Mouse (Mus musculus) liver, adult (tissue): ENCODE results near the gene Kcnip4.

Experiments
- GATA4 ChIP-seq: IDR thresholded peaks from 2 replicates; pipeline ENCODE4 v1.6.1; 2014; ENCODE audit warnings: mild to moderate bottlenecking, low read length; ENCODE audit not compliant: insufficient replicate concordance

The Kcnip4 gene

DNA sequence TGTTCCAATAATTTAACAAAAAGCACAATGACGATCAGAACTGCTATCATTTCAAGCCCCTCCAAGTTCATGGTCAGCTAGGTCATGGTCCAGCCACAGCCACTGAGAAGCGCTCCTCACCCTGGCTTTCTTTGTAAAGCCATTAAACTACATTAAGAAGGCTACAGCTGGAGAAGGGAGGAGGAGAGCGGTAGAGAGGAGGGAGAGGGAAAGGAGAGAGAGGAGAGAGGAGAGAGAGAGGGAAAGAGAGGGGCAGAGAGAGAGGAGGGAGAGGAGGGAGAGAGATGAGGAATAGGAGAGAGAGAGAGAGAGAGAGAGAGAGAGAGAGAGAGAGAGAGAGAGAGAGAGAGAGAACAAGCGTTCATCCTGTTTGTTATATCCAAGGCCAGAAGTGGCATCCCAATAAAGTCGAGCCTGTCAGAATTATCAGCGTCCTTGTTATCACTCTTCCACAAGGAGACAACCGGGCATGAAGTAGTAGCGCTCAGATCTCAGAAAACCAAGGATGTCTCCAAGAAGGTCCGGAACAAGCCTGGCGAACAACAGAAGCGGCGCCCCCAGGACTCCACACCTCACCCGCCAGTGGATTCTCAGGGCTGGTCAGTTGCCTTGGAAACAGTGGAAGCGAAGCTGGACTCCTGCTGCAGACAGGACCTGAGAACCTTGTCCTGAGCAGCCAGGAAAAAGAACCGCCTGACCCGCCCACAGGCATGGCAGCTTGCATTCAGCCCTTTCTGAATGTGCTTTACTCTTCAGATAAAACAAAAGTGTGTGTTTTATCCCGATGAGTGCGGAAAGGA lies 635.1 kb downstream of the Kcnip4 start:
- no peak for TF ChIP-seq GATA4

DNA sequence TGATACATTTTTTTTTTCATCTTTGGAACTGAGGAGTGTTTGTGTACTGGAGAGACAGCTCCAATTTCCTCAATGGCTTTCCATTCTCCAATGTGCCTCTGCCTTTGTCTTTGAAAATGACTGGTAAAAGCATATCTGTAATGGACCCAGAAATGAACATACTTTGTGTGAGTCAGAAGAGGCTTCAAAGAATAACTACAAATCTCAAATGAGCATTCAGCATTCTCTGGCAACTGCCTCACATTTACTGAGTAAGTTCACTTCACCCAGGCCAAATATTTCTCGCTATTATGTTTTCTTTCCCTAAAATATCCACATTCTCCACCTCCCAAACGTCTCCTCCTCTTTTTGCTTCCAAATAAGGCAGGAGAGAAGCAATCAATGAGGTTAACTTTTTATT lies 646.6 kb downstream of the Kcnip4 start:
- TF ChIP-seq GATA4, result no peak

DNA sequence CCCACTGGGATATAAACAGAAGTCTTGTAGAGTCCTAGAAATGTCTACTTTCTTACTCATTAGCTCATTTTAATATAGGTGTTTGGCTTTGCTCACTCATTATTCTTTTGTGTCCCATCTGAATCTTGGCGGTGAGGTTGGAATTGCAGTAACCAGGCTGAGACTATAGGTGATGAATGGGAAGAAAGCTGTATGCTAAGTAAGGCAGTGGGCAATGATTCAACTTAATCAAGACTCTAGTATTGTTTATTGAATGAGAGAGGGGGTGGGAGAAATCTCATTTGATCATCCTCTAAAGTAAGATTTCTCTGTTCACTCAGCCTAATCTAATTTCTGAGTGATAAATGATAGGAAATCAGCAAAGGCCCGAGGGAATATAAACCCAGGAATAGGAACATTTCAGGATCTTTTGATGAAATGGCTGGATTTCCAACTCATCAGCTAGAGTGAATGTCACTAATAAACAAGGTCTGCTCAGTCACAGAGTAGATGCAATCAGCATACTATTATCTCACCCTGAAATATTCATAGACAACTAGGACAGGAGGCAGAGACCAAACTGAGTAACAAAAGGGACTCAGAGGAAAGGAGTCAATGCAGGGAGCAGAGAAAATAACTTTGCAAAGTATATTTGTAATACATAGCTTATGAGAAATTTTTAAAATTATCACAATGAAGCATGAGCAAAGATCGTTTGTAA lies 660.3 kb downstream of the Kcnip4 start:
- no peak for TF ChIP-seq GATA4

DNA sequence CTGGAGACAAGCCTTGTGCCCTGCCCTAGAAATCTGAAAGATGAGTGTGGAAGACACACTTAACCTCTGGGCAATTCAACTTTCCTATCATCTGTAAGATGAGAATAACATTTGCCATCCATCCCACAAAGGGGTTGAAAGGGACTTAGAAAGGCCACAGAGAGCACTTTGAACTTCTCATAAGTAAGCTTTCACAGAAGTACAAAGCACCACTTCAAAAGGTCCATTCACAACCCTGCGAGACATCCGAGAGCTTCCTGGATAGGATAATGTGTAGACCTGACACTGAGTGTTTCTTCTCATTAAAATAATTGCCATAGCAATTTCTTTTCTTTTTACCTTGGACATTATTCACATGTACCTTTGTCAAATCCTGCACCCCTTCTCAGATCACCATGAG lies 683.7 kb downstream of the Kcnip4 start:
- TF ChIP-seq GATA4, result no peak

DNA sequence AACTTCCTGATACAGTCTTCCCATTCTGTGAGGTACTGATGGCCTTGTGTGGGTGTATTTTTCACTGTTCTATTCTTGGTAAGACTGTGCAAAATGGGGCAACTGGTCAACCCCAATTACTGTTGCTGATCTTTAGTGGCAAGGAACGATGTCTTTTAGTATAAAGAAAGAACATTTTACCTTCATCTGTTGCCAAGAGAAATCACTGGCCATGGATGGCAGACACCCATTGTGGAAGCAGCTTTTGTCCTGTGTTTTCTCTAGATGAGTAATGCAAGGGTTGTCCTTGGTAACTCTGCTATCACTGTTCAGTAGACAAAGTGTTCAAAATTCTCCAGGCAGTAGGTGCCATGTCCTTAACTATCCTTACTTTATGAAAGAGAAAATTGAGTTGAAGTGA lies 729.2 kb downstream of the Kcnip4 start:
- no peak for TF ChIP-seq GATA4

DNA sequence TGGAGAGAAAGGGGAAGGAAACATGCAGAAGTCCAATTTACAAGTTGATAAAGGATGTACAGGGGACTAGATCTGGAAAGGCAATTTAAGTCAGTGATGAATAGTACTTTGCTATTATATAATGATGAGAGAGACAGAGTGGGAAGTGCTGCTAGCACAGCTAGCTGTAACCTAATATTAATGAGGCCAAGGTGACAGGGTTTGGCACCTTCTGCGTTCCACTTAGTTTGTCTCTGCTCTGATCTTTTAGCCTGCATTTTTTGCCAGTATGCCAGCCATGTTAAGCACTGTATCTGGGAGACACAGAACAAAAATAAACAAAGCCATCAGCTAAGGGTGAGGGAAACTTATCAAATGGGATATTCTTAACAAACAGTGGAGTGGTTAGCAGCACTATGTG lies 745.3 kb downstream of the Kcnip4 start:
- no peak for TF ChIP-seq GATA4

DNA sequence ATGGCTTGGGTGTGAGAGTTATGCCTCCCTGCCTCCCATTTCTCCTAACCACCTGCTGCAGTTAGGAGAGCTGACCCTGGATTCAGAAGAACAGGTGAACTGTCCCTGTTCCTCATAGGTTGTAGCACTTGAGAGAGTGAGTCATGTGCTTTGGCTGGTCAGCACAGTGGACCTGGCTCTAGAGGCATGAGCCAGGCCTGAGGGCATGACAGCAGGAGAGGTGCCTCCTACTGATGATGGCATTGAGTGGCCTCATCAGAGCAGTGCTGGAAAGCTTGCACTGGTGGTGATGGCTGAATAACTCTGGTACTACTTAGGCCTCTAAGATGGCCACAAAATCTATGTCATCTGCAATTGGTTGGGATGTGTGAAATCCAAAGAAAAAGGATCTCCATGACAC lies 776.1 kb downstream of the Kcnip4 start:
- no peak for TF ChIP-seq GATA4

DNA sequence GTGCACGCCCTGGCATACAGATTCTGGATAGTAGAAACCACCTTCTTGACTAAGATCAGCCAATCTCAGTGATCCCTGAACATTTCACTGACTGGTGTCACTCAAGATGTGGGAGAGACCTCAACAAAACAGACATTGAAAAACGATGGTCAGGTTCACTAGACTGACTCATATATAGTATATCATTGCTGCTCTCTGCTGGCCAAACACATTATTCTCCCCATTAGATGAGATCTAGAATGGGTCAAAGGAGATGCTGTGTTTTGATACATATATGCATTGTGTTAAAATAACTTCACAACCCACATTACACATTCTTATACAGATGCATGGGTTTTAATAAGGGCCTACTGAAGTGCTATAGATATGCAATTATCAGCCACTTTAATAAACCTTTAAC lies 787.1 kb downstream of the Kcnip4 start:
- no peak for TF ChIP-seq GATA4

DNA sequence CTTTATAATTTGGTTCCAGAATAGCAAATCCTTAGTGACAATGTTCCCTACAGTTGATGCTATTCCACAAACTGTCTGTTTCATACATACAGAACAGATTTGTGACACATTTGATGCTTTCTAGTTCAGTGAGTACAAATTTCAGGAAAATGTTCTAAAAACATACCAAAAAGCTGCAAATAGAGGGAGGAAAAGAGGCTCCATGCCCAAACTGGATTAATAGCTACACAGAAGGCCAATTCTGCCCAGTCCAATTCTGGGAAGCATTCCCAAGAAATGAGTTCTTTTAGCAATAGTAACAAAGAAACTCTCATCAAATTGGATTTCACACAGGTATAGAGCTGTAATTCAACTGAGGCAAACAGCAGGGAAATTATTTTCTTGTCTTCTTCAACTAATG lies 806.5 kb downstream of the Kcnip4 start:
- no peak for TF ChIP-seq GATA4

DNA sequence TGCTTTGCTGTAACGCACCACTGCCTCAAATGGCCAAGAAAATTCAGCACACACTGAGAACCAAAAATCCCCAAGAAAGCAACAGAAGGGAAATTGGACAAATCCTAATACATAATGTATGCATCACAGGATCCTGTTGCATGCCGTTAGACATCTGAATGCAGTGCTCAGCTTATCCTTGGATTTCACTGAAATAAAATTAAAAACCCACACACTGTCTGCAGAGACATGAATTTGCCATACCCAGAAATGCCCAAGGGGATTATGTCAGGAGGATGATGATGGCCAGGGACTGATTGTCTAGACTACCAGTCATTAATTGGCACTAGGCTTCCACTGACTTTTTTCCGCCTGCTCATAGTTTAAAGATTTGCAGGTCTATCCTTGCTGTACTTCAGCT lies 818.7 kb downstream of the Kcnip4 start:
- TF ChIP-seq GATA4, result no peak

DNA sequence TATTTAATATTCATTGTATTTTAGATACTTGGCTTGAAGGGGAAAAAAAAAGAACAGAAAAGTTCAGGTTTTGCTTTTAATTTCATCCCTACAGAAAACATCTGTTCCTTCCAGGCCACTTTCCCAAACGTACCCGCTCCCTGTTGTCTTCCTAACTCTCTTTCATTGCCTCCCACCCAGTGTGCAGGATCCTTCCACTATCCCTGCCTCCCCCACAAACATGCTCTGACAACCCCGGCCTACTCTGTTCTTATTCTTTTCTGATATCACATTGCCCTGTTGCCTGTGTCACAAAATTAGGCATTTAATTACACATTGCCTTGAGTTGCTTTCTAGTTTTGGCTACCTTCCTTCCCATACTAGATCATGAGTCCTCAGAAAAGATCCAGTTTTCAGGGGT lies 837.6 kb downstream of the Kcnip4 start:
- TF ChIP-seq GATA4, result no peak

DNA sequence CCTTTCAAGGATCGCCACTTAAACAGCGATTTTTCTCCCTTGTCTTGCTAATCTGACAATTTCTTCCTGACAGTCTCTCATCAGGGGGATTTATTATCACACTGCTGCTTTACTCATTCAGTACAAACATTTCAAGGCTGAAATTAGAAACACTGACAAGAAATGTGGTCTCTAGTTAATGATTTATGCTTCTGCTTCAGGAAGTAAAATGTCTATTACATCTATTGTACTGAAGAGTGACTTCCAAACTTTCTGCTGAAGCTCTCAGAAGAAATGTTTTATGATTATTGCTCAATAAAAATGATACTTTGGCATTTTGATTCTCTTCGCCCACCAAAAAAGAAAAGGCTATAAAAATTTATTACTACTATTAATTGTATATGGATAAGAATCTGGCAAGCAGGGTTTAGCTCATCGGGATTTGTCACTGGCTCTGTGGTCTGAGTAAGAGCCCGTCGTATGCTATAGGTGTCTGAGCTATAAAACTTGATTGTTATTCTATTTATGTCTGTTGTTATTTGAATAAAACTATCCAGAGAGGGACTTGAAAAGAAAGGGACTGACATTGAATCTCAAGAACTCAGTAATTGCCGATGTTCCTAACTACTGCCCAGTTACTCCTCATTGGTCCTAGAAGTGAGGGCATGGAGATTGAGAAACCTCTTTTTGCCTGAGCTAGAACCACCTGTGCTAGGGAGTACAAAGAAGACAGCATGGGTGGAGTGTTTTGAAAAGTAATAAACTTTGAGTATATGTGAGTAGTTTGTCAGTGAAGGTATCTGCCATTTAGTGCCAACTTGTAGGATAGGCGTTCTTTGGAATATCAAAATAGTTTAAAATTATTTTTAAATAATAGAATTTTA lies 844.7 kb downstream of the Kcnip4 start:
- TF ChIP-seq GATA4, result no peak

DNA sequence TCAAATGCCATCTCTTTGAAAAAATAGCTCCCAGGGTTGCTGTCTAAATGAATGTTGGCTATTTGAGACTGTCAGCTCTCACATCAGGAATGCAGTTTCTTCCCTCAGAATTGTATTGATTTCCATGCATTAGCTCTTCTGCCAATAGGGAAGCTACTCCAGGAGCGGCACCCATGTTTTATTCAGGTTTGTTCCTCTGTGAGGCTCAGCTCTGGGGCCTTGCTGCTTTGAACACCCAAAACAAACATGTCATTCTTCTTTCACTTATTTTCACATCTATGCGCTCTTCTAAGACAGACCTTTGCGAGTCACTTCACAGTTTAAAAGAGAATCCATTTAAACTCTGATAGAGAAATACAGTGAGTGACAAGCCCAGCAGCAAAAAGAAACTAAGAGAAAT lies 862.2 kb downstream of the Kcnip4 start:
- no peak for TF ChIP-seq GATA4

DNA sequence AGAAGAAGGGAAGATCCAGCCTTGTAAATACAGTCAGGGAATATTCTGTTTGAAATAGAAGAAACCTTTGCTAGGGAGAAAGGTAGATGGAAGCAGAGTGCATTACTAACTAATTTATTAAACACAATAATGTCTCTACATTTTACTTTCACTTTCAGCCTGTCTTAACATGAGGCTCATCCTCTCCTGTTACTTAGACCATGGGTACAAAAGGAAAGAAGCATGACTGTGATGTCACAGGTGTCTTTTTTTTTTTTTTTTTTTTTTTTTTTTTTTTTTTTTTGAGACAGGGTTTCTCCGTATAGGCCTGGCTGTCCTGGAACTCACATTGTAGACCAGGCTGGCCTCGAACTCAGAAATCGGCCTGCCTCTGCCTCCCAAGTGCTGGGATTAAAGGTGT lies 864.7 kb downstream of the Kcnip4 start:
- no peak for TF ChIP-seq GATA4

DNA sequence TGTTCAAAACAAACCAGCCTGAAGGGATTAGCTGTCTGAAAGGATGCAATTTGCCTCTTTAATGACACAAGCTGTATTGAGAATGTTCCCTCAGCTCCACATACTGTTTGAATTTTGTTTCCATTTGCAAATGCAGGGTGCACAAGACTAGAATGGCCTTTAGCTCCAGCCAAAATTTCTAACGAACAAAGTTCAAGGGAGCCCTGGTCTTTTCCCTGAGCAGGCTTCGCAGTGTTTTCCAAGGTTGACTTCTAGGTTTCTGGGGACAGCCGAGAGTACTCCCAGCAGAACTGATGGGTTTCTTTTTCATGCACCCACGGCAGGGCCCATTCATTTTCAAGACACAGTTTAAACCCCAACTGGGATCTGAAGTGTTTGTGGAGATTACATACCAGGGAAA lies 874.2 kb downstream of the Kcnip4 start:
- no peak for TF ChIP-seq GATA4

DNA sequence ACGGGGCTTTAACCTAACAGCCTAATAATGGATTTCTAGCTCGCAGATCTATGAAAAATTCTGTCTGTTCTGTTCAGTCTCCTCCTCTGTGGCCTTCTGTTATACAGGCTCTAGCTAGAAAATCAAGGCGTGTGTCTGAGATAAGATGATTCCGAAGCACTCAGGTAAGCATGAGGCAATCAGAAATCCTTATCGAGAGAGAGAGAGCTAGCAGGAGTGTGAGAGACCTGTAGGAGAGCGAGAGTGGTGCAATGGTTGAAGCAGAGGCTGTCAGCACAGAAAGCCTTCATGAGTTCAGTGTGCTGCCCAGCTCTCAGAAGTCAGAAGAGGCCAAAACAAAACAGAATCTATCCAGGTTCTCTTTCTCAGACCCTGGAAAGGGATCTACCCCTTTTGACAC lies 888.0 kb downstream of the Kcnip4 start:
- no peak for TF ChIP-seq GATA4
